Mouse (Mus musculus) adrenal gland, adult 10 weeks (tissue): Measurements from ENCODE around the gene Apba1. TPM values are rescaled to one million over a fixed set of nuclear protein-coding genes. Genes with fewer than 3 reads are reported as not detected.

Experiments used
- polyA plus RNA-seq: library from polyadenylated mRNA; stranded (reverse); fragments of 350-450 nt; fragmentation: Illumina TruSeq; extraction: RNeasy Lipid Tissue Mini Kit (QIAGEN cat#74804); gene quantifications from one replicate; pipeline ENCODE4 v1.2.3, GENCODE M21; 2014; ENCODE audit warnings: low read depth, low replicate concordance

Gene Apba1
- polyA plus RNA-seq = 1.8 TPM

GRCm38 (mm10) chr19:23758554-23759321 lies at the start of gene Apba1:
TSS of gene Apba1 (plus strand) at chr19:23758887.

Other genes starting within 250 kb of the Apba1 start
- not detected for gene 1700028P14Rik, start 106.1 kb upstream of the Apba1 start, polyA plus RNA-seq
- 35.2 TPM for gene Ptar1, start 71.5 kb upstream of the Apba1 start, polyA plus RNA-seq